Mouse (Mus musculus): ENCODE results near the gene Rabl6. TPM values are rescaled to one million over a fixed set of nuclear protein-coding genes. Genes with fewer than 3 reads are reported as not detected.

Gene Rabl6
- polyA plus RNA-seq, 1 experiment from 2014 or later = 76.8 TPM

Other genes with a start within 250 kb of the Rabl6 start
- 4.0 and 4.3 TPM in 2 replicates for gene Uap1l1, start 242.8 kb downstream of the Rabl6 start, polyA plus RNA-seq (2016; fragmentation: Nextera tagmentation; extraction: Ambion mirVana)
- gene Sapcd2, start 236.2 kb downstream of the Rabl6 start, polyA plus RNA-seq (2016; fragmentation: Nextera tagmentation; extraction: Ambion mirVana) = 60.8 and 67.8 TPM in 2 replicates
- gene Entpd2, start 212.6 kb downstream of the Rabl6 start, polyA plus RNA-seq (2016; fragmentation: Nextera tagmentation; extraction: Ambion mirVana) = 0.22 TPM in 1 of 2 replicates, not detected in the other
- gene Npdc1, start 209.2 kb downstream of the Rabl6 start, polyA plus RNA-seq (2016; fragmentation: Nextera tagmentation; extraction: Ambion mirVana) = 192 and 198 TPM in 2 replicates
- gene Fut7, start 185.3 kb downstream of the Rabl6 start, polyA plus RNA-seq (2016; fragmentation: Nextera tagmentation; extraction: Ambion mirVana) = 0.14 TPM in 1 of 2 replicates, not detected in the other
- gene Abca2, start 179.8 kb downstream of the Rabl6 start, polyA plus RNA-seq (2016; fragmentation: Nextera tagmentation; extraction: Ambion mirVana) = 10.9 and 12.5 TPM in 2 replicates
- 1.1 and 2.0 TPM in 2 replicates for gene Clic3, start 151.7 kb downstream of the Rabl6 start, polyA plus RNA-seq (2016; fragmentation: Nextera tagmentation; extraction: Ambion mirVana)
- gene Paxx, start 147.4 kb downstream of the Rabl6 start, polyA plus RNA-seq (2016; fragmentation: Nextera tagmentation; extraction: Ambion mirVana) = 34.5 and 39.1 TPM in 2 replicates
- gene Ptgds, start 138.5 kb downstream of the Rabl6 start, polyA plus RNA-seq (2016; fragmentation: Nextera tagmentation; extraction: Ambion mirVana) = 0.69 and 1.3 TPM in 2 replicates
- not detected in 2 replicates for gene Lcn12, start 114.6 kb downstream of the Rabl6 start, polyA plus RNA-seq (2016; fragmentation: Nextera tagmentation; extraction: Ambion mirVana)
- gene Fbxw5, start 107.8 kb downstream of the Rabl6 start, polyA plus RNA-seq (2016; fragmentation: Nextera tagmentation; extraction: Ambion mirVana) = 102 and 110 TPM in 2 replicates
- 4.7 and 5.4 TPM in 2 replicates for gene C8g, start 106.8 kb downstream of the Rabl6 start, polyA plus RNA-seq (2016; fragmentation: Nextera tagmentation; extraction: Ambion mirVana)
- 33.8 and 36.8 TPM in 2 replicates for gene Traf2, start 61.6 kb downstream of the Rabl6 start, polyA plus RNA-seq (2016; fragmentation: Nextera tagmentation; extraction: Ambion mirVana)
- gene Edf1, start 50.7 kb downstream of the Rabl6 start, polyA plus RNA-seq (2016; fragmentation: Nextera tagmentation; extraction: Ambion mirVana) = 332 and 360 TPM in 2 replicates
- 5.2 and 5.9 TPM in 2 replicates for gene Mamdc4, start 33.7 kb downstream of the Rabl6 start, polyA plus RNA-seq (2016; fragmentation: Nextera tagmentation; extraction: Ambion mirVana)
- gene Phpt1, start 33.3 kb downstream of the Rabl6 start, polyA plus RNA-seq (2016; fragmentation: Nextera tagmentation; extraction: Ambion mirVana) = 154 and 158 TPM in 2 replicates
- gene Ajm1, start 26.8 kb downstream of the Rabl6 start, polyA plus RNA-seq (2016; fragmentation: Nextera tagmentation; extraction: Ambion mirVana) = 0.91 and 1.5 TPM in 2 replicates
- 0.22 and 0.23 TPM in 2 replicates for gene Ccdc183, start 9.2 kb upstream of the Rabl6 start, polyA plus RNA-seq (2016; fragmentation: Nextera tagmentation; extraction: Ambion mirVana)
- gene Tmem141, start 13.5 kb upstream of the Rabl6 start, polyA plus RNA-seq (2016; fragmentation: Nextera tagmentation; extraction: Ambion mirVana) = 13.2 and 13.4 TPM in 2 replicates
- gene Fcna, start 19.5 kb upstream of the Rabl6 start, polyA plus RNA-seq (2016; fragmentation: Nextera tagmentation; extraction: Ambion mirVana) = 0.83 and 0.88 TPM in 2 replicates
- gene Lcn8, start 44.6 kb upstream of the Rabl6 start, polyA plus RNA-seq (2016; fragmentation: Nextera tagmentation; extraction: Ambion mirVana) = not detected in 2 replicates
- not detected in 2 replicates for gene Lcn5, start 49.4 kb upstream of the Rabl6 start, polyA plus RNA-seq (2016; fragmentation: Nextera tagmentation; extraction: Ambion mirVana)
- gene Lcn6, start 68.3 kb upstream of the Rabl6 start, polyA plus RNA-seq (2016; fragmentation: Nextera tagmentation; extraction: Ambion mirVana) = not detected in 2 replicates
- not detected in 2 replicates for gene Lcn10, start 74.2 kb upstream of the Rabl6 start, polyA plus RNA-seq (2016; fragmentation: Nextera tagmentation; extraction: Ambion mirVana)
- not detected in 2 replicates for gene Obp2a, start 91.5 kb upstream of the Rabl6 start, polyA plus RNA-seq (2016; fragmentation: Nextera tagmentation; extraction: Ambion mirVana)
- gene Bmyc, start 98.2 kb upstream of the Rabl6 start, polyA plus RNA-seq (2016; fragmentation: Nextera tagmentation; extraction: Ambion mirVana) = 81.0 and 81.8 TPM in 2 replicates
- gene Obp2b, start 128.5 kb upstream of the Rabl6 start, polyA plus RNA-seq (2016; fragmentation: Nextera tagmentation; extraction: Ambion mirVana) = not detected in 2 replicates
- gene Lcn3, start 157.0 kb upstream of the Rabl6 start, polyA plus RNA-seq (2016; fragmentation: Nextera tagmentation; extraction: Ambion mirVana) = not detected in 2 replicates
- gene Lcn11, start 168.5 kb upstream of the Rabl6 start, polyA plus RNA-seq (2016; fragmentation: Nextera tagmentation; extraction: Ambion mirVana) = not detected in 2 replicates
- gene Gm13539, start 173.7 kb upstream of the Rabl6 start, polyA plus RNA-seq (2016; fragmentation: Nextera tagmentation; extraction: Ambion mirVana) = not detected in 2 replicates
- not detected in 2 replicates for gene Glt6d1, start 207.3 kb upstream of the Rabl6 start, polyA plus RNA-seq (2016; fragmentation: Nextera tagmentation; extraction: Ambion mirVana)
- not detected in 2 replicates for gene Lcn9, start 214.6 kb upstream of the Rabl6 start, polyA plus RNA-seq (2016; fragmentation: Nextera tagmentation; extraction: Ambion mirVana)
- gene Sohlh1, start 238.7 kb upstream of the Rabl6 start, polyA plus RNA-seq (2016; fragmentation: Nextera tagmentation; extraction: Ambion mirVana) = not detected in 2 replicates